Mouse (Mus musculus) retina, postnatal 7 days (tissue): Measurements from ENCODE around the gene Nrp1.

Experiments
- DNase-seq: peaks from one replicate; pipeline ENCODE4 v3.0.0-alpha.2; 2012; ENCODE audit warnings: low read depth, low spot score

Gene Nrp1

GRCm38 (mm10) chr8:128419984-128420383 lies 61.6 kb downstream of the Nrp1 start:
- no peak for DNase-seq

- DNase-seq, result no peak
These were observed 62.0 kb downstream of the Nrp1 start for GRCm38 (mm10) chr8:128420402-128420801.

- DNase-seq, result no peak
These were observed 65.4 kb downstream of the Nrp1 start for GRCm38 (mm10) chr8:128423813-128424212.

- no peak for DNase-seq
These were observed 66.4 kb downstream of the Nrp1 start for GRCm38 (mm10) chr8:128424626-128425333.

GRCm38 (mm10) chr8:128427071-128427470 lies 68.7 kb downstream of the Nrp1 start:
- DNase-seq, result no peak

- DNase-seq, result no peak
These were observed 70.6 kb downstream of the Nrp1 start for GRCm38 (mm10) chr8:128428971-128429370.

- no peak for DNase-seq
These were observed 72.7 kb downstream of the Nrp1 start for GRCm38 (mm10) chr8:128431082-128431481.

GRCm38 (mm10) chr8:128435749-128436148 lies 77.3 kb downstream of the Nrp1 start:
- no peak for DNase-seq

GRCm38 (mm10) chr8:128437156-128437825 lies 78.9 kb downstream of the Nrp1 start:
- no peak for DNase-seq

GRCm38 (mm10) chr8:128441407-128441806 lies 83.0 kb downstream of the Nrp1 start:
- no peak for DNase-seq

GRCm38 (mm10) chr8:128445596-128445995 lies 87.2 kb downstream of the Nrp1 start:
- no peak for DNase-seq

GRCm38 (mm10) chr8:128446636-128447035 lies 88.2 kb downstream of the Nrp1 start:
- no peak for DNase-seq

GRCm38 (mm10) chr8:128447320-128447719 lies 88.9 kb downstream of the Nrp1 start:
- no peak for DNase-seq

GRCm38 (mm10) chr8:128450390-128451032 lies 92.1 kb downstream of the Nrp1 start:
- no peak for DNase-seq

- no peak for DNase-seq
These were observed 92.7 kb downstream of the Nrp1 start for GRCm38 (mm10) chr8:128451121-128451520.

- no peak for DNase-seq
These were observed 95.1 kb downstream of the Nrp1 start for GRCm38 (mm10) chr8:128453471-128453870.

- DNase-seq, result no peak
These were observed 95.6 kb downstream of the Nrp1 start for GRCm38 (mm10) chr8:128454026-128454425.

GRCm38 (mm10) chr8:128457277-128457676 lies 98.9 kb downstream of the Nrp1 start:
- no peak for DNase-seq

- DNase-seq, result no peak
These were observed 101.3 kb downstream of the Nrp1 start for GRCm38 (mm10) chr8:128459704-128460103.

GRCm38 (mm10) chr8:128461716-128462115 lies 103.3 kb downstream of the Nrp1 start:
- no peak for DNase-seq

GRCm38 (mm10) chr8:128463162-128463561 lies 104.8 kb downstream of the Nrp1 start:
- no peak for DNase-seq

GRCm38 (mm10) chr8:128464056-128464623 lies 105.7 kb downstream of the Nrp1 start:
- no peak for DNase-seq
